Mouse (Mus musculus): ENCODE measurements around the gene 6330409D20Rik. TPM values are rescaled to one million over a fixed set of nuclear protein-coding genes. Genes with fewer than 3 reads are reported as not detected.

Gene 6330409D20Rik
- polyA plus RNA-seq, 1 experiment from 2014 or later: 0.16 TPM

DNA sequence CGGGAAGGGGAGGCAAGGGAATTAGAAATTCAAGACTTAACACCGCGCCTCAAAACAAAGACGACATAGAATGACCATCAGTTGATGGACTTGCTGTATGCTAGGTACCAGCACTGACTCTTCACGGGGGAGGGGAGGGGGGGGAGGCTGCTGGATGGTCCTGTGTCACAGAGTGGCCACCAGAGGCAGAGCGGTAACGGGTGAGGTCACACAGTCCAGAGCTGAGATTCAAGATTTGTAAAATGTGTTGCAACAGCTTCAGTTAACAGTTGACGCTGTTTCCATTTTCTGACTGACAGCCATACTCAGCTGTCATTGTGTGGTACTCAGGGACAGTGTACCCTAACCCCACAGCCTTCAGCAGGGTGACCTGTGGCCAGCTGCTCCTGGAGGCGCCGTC lies 11.4 kb upstream of the 6330409D20Rik start:
- Histone ChIP-seq H3K9ac (no peak overlapping the region), H3K36me3 (peaks cover 24% of the 10 kb centered on the region; the same call in 1 of the 2 replicates), H3K27me3 (no peaks in the 10 kb centered on the region), H3K4me1 (replicated peaks) (peaks cover 9% of the 10 kb centered on the region; the same call in 1 of the 2 replicates), H3K4me3 (peak overlapping the region; percentile 47), H3K9me3 (replicated peaks) (no peaks in the 10 kb centered on the region), H3K27ac (no peak overlapping the region), H3K4me2 (peak overlapping the region; percentile 65; the same call in 1 of the 2 replicates)
- no peak for ATAC-seq (replicated peaks; ENCODE audit: insufficient number of reproducible peaks, insufficient read depth, low FRiP score, low read depth)
- WGBS: 67% methylated on average over 10 of the region's 10 CpGs

DNA sequence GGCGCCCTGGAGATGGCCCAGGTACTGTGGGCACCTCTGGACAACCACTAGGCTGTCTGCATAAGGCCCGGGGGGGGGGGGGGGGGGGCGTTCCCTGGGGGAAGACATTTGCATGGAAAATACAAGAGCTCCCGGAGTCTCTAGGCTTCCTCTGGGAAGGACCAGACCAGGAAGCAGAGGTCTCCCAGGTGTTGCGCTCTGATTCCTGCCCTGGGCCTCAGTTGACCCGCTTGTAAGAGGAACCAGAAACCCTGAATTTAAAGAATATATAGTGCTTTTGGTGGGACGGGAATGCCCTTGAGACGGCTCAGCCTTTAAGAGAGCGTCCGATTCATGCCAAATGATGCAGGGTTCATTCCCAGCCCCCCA lies 10.8 kb upstream of the 6330409D20Rik start:
- ATAC-seq (replicated peaks; ENCODE audit: insufficient number of reproducible peaks, insufficient read depth, low FRiP score, low read depth): no peak
- Histone ChIP-seq H3K27me3 (no peaks in the 10 kb centered on the region), H3K9me3 (replicated peaks) (no peaks in the 10 kb centered on the region), H3K4me3 (peak overlapping the region; percentile 47), H3K9ac (peak overlapping the region; percentile 24), H3K36me3 (peaks cover 28% of the 10 kb centered on the region; the same call in 1 of the 2 replicates), H3K27ac (peak overlapping the region; percentile 32; the same call in 1 of the 2 replicates), H3K4me2 (peak overlapping the region; percentile 65), H3K4me1 (replicated peaks) (peaks cover 9% of the 10 kb centered on the region; the same call in 1 of the 2 replicates)
- 30% methylated on average over 9 of the region's 10 CpGs for WGBS

DNA sequence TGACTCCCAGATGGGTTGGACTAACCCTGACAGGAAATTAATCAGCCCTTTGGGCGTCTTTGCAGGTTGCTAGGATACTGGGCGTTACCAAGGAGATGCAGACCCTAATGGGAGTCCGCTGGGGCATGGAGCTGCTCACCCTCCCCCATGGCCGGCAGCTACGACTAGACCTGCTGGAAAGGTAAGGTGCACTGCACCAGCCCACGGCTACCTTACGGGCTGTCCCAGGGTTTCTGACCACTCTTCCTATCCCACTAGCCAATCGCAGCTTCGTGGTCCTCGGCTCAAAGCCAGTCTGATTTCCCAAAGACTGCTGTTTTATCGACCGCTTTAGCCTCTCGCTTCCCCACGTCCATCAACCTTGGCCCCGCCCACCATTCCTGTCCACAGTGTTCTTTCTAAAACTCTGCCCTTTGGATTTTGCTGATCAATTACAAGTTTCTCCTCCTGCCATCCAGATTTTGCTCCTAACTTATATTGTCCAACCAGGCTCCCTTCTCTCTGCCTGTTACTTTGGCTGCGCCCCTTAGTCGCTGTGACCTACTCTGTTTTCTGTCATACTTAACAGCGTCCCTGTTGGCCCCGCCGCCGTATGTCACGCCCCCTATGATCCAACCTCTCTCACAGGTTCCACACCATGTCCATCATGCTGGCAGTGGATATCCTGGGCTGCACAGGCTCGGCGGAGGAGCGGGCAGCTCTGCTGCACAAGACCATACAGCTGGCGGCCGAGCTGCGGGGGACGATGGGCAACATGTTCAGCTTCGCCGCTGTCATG lies 10.3 kb upstream of the 6330409D20Rik start:
- Histone ChIP-seq H3K9ac (peak overlapping the region; percentile 24), H3K27ac (peak overlapping the region; percentile 32; the same call in 1 of the 2 replicates)

DNA sequence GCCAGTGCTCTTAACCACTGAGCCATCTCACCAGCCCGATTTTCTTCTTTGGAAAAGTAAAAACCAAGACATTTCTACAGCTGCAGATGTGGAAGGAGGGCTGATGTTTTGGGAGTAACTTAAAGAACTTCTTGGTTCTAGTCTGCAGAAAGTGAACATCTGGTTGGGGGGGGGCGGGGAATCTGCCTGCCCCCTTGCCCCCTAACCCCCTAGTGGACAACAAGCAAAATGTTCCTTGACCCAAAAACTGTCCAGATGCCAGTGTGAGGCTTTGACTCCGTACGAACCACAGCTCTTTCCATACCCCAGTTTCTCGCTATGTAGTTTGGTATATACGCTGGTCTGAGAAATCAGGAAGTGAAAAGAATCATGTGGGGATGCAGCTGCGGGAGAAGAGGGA lies 9.4 kb upstream of the 6330409D20Rik start:
- WGBS: 77% methylated on average over 7 of the region's 7 CpGs
- no peak overlapping the region for H3K4me2 ChIP-seq
- no peaks in the 10 kb centered on the region for H3K27me3 ChIP-seq
- no peaks in the 10 kb centered on the region for H3K9me3 ChIP-seq (replicated peaks)
- H3K4me1 ChIP-seq (replicated peaks): peaks cover 9% of the 10 kb centered on the region; the same call in 1 of the 2 replicates
- no peak overlapping the region for H3K9ac ChIP-seq
- H3K27ac ChIP-seq: no peak overlapping the region
- peaks cover 32% of the 10 kb centered on the region; the same call in 1 of the 2 replicates for H3K36me3 ChIP-seq
- no peak overlapping the region for H3K4me3 ChIP-seq
- ATAC-seq (replicated peaks; ENCODE audit: insufficient number of reproducible peaks, insufficient read depth, low FRiP score, low read depth): no peak

More for the DNA sequence above, 10.3 kb upstream of the 6330409D20Rik start:
- Histone ChIP-seq H3K27me3 (no peaks in the 10 kb centered on the region), H3K9me3 (replicated peaks) (no peaks in the 10 kb centered on the region), H3K4me2 (peak overlapping the region; percentile 65), H3K36me3 (peaks cover 29% of the 10 kb centered on the region; the same call in 1 of the 2 replicates), H3K4me1 (replicated peaks) (peaks cover 9% of the 10 kb centered on the region; the same call in 1 of the 2 replicates), H3K4me3 (peak overlapping the region; percentile 47)
- ATAC-seq (replicated peaks; ENCODE audit: insufficient number of reproducible peaks, insufficient read depth, low FRiP score, low read depth): peak; percentile 86
- WGBS: 27% methylated on average over 31 of the region's 31 CpGs

DNA sequence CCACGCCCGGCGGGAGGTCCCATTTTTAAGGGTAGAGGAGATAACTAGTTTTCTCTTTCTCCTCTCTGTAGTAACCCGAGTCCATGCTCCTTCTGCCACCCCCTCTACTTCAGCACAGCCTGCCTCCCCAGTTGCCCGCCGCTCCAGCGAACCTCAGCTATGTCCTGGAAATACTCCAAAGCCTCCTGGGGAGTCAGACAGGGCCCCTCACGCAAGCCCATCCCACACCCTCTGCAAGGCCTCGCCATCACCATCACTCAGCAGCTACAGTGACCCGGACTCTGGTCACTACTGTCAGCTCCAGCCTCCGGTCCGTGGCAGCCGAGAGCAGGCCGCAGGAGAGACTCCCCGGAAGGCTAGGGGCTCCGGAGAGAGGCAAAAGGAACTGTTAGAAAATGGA lies 8.3 kb upstream of the 6330409D20Rik start:
- no peak overlapping the region for H3K4me2 ChIP-seq
- no peak overlapping the region for H3K9ac ChIP-seq
- H3K36me3 ChIP-seq: peaks cover 26% of the 10 kb centered on the region; the same call in 1 of the 2 replicates
- no peak overlapping the region for H3K27ac ChIP-seq
- no peak overlapping the region for H3K4me3 ChIP-seq
- H3K9me3 ChIP-seq (replicated peaks): no peaks in the 10 kb centered on the region
- no peak for ATAC-seq (replicated peaks; ENCODE audit: insufficient number of reproducible peaks, insufficient read depth, low FRiP score, low read depth)
- WGBS: 73% methylated on average over 16 of the region's 16 CpGs
- no peaks in the 10 kb centered on the region for H3K27me3 ChIP-seq
- peaks cover 9% of the 10 kb centered on the region; the same call in 1 of the 2 replicates for H3K4me1 ChIP-seq (replicated peaks)

DNA sequence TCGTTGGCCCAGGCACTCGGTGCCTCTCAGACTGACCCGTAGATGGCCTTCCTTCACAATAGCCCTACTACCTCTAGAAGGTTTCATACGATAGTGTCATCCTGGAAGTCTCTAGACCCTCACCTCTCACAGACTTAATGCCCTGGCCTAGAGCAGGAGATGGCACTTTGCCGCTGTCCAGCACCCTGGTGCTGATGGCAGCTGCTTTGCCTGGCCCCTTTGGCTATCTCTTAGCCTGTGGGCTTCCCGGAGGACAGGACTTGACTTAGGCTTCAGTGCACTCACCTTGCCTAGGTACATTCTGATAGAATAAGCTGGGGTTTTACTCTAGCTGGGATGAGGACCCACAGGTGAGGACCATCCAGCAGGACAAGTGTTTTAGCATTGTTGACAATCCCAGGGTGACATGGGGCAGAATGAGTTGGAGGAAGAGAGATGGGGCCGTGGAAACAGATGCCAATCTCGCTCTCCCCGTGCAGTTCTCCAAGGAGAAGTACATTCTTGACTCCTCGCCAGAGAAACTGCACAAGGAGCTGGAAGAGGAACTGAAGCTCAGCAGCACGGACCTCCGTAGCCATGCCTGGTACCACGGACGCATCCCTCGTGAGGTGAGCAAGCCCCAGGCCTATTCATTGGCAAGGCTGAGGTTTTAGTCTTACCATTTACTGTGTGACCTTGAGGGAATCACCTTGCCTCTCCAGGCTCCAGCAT lies 3.6 kb upstream of the 6330409D20Rik start:
- H3K36me3 ChIP-seq: peaks cover 11% of the 10 kb centered on the region; the same call in 1 of the 2 replicates
- no peaks in the 10 kb centered on the region for H3K9me3 ChIP-seq (replicated peaks)
- H3K9ac ChIP-seq: no peak overlapping the region
- no peak overlapping the region for H3K4me2 ChIP-seq
- H3K27me3 ChIP-seq: peaks cover 36% of the 10 kb centered on the region
- peaks cover 18% of the 10 kb centered on the region for H3K4me1 ChIP-seq (replicated peaks)
- ATAC-seq (replicated peaks; ENCODE audit: insufficient number of reproducible peaks, insufficient read depth, low FRiP score, low read depth): no peak
- WGBS: 64% methylated on average over 15 of the region's 15 CpGs
- H3K4me3 ChIP-seq: no peak overlapping the region
- H3K27ac ChIP-seq: no peak overlapping the region

DNA sequence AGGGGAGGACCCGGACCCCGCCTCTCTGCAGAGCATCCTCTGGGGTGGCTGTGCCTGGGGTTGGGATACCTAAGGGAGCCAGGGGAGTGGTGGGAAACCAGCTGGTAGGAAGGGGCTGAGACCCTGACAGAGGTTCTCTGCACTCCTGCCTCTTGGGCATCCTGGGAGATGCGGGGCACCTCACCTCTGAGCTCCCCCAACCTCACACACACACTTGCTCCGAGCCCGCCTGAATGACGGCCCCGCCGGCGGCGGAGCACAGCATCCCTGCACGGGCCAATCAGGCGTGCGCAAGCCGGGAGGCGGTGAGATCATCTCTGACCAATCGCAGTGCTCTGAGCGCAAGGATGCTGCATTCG lies 1.3 kb upstream of the 6330409D20Rik start:
- Histone ChIP-seq H3K4me1 (replicated peaks) (peaks cover 21% of the 10 kb centered on the region), H3K4me2 (peak overlapping the region; percentile 69), H3K27ac (no peak overlapping the region), H3K9ac (no peak overlapping the region), H3K4me3 (peak overlapping the region; percentile 48; the same call in 1 of the 2 replicates), H3K36me3 (peaks cover 7% of the 10 kb centered on the region; the same call in 1 of the 2 replicates), H3K27me3 (peaks cover 36% of the 10 kb centered on the region), H3K9me3 (replicated peaks) (no peaks in the 10 kb centered on the region)
- ATAC-seq (replicated peaks; ENCODE audit: insufficient number of reproducible peaks, insufficient read depth, low FRiP score, low read depth): no peak
- WGBS: 33% methylated on average over 18 of the region's 18 CpGs

DNA sequence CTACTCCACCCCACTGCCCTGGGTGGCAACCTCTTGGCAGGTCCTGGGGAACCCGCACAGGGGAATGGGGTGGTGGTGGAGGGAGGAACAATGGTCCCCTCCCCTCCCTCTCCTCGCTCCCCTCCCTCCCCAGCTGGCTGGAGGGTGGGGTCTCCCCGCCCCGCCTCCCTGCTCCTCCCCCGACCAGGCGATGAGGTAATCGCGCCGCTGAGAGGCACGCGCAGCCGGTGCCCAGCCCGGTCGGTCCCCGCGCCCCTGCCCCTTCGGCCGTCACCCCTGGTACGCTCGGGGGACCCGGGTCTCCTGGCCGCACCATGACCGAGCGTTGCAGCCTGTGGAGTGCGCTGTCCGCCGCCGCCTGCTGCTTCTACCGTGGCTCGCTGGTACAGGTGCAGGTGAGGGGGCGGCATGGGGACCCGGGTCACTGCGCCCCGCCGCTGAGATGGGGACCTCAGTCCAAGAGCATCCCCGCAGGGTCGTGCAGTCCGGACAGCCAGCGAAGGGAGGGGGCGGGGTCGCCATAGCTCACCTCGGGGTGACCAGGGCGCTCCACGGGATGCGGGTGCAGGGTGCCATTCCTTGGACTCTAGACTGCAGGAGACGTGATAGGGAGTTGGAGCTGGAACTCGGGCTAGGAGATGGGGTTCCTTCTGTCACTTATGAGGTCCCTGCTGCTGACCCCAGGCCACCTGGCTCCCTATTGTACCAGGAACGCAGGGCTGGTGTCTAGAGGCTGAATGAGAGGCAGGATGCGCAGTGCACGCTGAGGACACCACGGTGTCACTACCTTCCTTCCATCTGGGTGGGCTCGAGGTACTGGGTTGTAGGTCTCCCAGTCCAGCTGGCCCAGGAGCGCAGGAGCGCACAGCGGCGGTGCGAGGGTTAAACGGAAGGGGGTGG lies 707 bp upstream of the 6330409D20Rik start:
- peak overlapping the region; percentile 41; the same call in 1 of the 2 replicates for H3K9ac ChIP-seq
- peaks cover 4% of the 10 kb centered on the region; the same call in 1 of the 2 replicates for H3K36me3 ChIP-seq
- ATAC-seq (replicated peaks; ENCODE audit: insufficient number of reproducible peaks, insufficient read depth, low FRiP score, low read depth): peak; percentile 48; the same call in 1 of the 2 replicates
- H3K4me1 ChIP-seq (replicated peaks): peaks cover 23% of the 10 kb centered on the region
- peak overlapping the region; percentile 69 for H3K4me2 ChIP-seq
- H3K9me3 ChIP-seq (replicated peaks): no peaks in the 10 kb centered on the region
- peaks cover 36% of the 10 kb centered on the region for H3K27me3 ChIP-seq
- 11% methylated on average over 44 of the region's 58 CpGs for WGBS
- no peak overlapping the region for H3K27ac ChIP-seq
- peak overlapping the region; percentile 48 for H3K4me3 ChIP-seq

DNA sequence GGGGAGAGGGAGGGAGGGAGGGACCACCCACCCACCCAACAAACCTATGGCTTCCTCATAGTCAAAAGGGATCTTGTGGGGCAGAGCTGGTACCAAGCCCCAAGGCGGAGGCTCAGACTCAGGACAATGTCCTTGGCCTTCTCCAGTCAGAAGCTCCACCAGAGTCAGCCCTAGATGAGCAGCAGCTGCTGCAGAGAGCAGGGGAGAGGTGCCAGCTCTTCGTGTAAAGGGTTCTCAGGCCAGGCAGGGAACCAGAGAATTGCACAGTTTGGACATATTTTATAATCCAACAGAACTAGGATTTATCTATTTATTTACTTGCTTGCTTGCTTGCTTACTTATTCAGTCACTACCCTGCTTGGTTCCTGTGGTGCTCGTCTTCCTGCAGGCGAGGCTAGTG lies 1.5 kb downstream of the 6330409D20Rik start:
- Histone ChIP-seq H3K36me3 (no peaks in the 10 kb centered on the region), H3K9ac (no peak overlapping the region), H3K4me3 (no peak overlapping the region), H3K27me3 (peaks cover 36% of the 10 kb centered on the region), H3K4me1 (replicated peaks) (peaks cover 42% of the 10 kb centered on the region), H3K4me2 (no peak overlapping the region), H3K9me3 (replicated peaks) (no peaks in the 10 kb centered on the region), H3K27ac (no peak overlapping the region)
- 60% methylated on average over 4 of the region's 4 CpGs for WGBS
- no peak for ATAC-seq (replicated peaks; ENCODE audit: insufficient number of reproducible peaks, insufficient read depth, low FRiP score, low read depth)

DNA sequence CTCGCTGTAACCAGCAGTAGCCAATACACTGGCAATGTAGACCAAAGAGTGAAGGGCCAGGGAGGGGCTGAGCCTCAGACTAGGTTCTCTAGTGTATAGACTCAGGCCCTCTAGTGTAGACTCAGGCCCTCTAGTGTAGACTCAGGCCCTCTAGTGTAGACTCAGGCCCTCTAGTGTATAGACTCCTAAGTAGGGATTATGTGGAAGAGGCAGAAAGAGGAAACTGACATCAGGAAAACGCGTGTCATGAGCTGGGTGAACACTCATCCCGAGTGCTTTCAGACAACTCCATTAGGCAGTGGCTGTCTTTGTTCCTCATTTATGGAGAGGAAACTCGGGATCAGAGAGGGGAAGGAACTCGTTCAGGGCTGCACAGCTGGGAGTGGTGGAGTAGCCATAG lies 3.8 kb downstream of the 6330409D20Rik start:
- no peak overlapping the region for H3K27ac ChIP-seq
- no peaks in the 10 kb centered on the region for H3K36me3 ChIP-seq
- peaks cover 21% of the 10 kb centered on the region for H3K27me3 ChIP-seq
- H3K4me2 ChIP-seq: no peak overlapping the region
- H3K4me3 ChIP-seq: no peak overlapping the region
- no peaks in the 10 kb centered on the region for H3K9me3 ChIP-seq (replicated peaks)
- no peak for ATAC-seq (replicated peaks; ENCODE audit: insufficient number of reproducible peaks, insufficient read depth, low FRiP score, low read depth)
- WGBS: 59% methylated on average over 6 of the region's 6 CpGs
- no peak overlapping the region for H3K9ac ChIP-seq
- peaks cover 48% of the 10 kb centered on the region for H3K4me1 ChIP-seq (replicated peaks)

Data from heart, embryonic 15.5 days (tissue).